Comparison of ENCODE assay signal across 8 mouse cellular contexts in genomic region chr1:135730296-135730695, GRCm38 (mm10). TPM values are rescaled to one million over a fixed set of nuclear protein-coding genes. Genes with fewer than 3 reads are reported as not detected.
A peak's percentile ranks its signal among the peaks of the same experiment; 100 is the strongest.
DNase-seq lines count a peak whose midpoint lies in the region; ATAC-seq lines count a peak whose summit lies in the region.

No protein-coding gene starts in this region.

- peaks cover 10% of the 10 kb centered on the region for H3K4me1 ChIP-seq in neural tube, embryonic 11.5 days (ENCODE audit: control insufficient read depth, insufficient read depth, low read length)
- H3K4me1 ChIP-seq in heart, embryonic 16.5 days (ENCODE audit: control insufficient read depth, insufficient read depth, low read length) = peaks cover 73% of the 10 kb centered on the region
- H3K4me1 ChIP-seq in liver, embryonic 15.5 days (replicated peaks) = peaks cover 71% of the 10 kb centered on the region
- peaks cover 52% of the 10 kb centered on the region for H3K4me1 ChIP-seq in stomach, embryonic 16.5 days (ENCODE audit: control insufficient read depth, insufficient read depth, low read length)

- no peak overlapping the region for H3K4me3 ChIP-seq in neural tube, embryonic 11.5 days (ENCODE audit: low read depth, low read length)
- peak overlapping the region; percentile 85 for H3K4me3 ChIP-seq in heart, embryonic 16.5 days (ENCODE audit: low read length)
- H3K4me3 ChIP-seq in liver, embryonic 15.5 days (replicated peaks) = peak overlapping the region; percentile 78
- peak overlapping the region; percentile 75 for H3K4me3 ChIP-seq in stomach, embryonic 16.5 days (replicated peaks; ENCODE audit: low read length)

- 57% methylated on average over 3 of the region's 3 CpGs for WGBS in neural tube, embryonic 11.5 days
- 5% methylated on average over 3 of the region's 3 CpGs for WGBS in heart, embryonic 16.5 days
- WGBS in liver, embryonic 15.5 days (ENCODE audit: insufficient replicate concordance) = 16% methylated on average over 3 of the region's 3 CpGs
- 22% methylated on average over 3 of the region's 3 CpGs for WGBS in stomach, embryonic 16.5 days

- H3K9ac ChIP-seq in neural tube, embryonic 11.5 days (ENCODE audit: low read length) = peak overlapping the region; percentile 10
- H3K9ac ChIP-seq in heart, embryonic 16.5 days (ENCODE audit: low read length) = peak overlapping the region; percentile 94
- H3K9ac ChIP-seq in liver, embryonic 15.5 days = peak overlapping the region; percentile 84; the same call in 1 of the 2 replicates
- H3K9ac ChIP-seq in stomach, embryonic 16.5 days (ENCODE audit: low read length) = peak overlapping the region; percentile 92

- intact Hi-C loops in left cerebral cortex, postnatal 14 days (cut with DNase I) = no loop called here

- no peak overlapping the region for H3K27ac ChIP-seq in neural tube, embryonic 11.5 days (ENCODE audit: low read depth, low read length)
- H3K27ac ChIP-seq in heart, embryonic 16.5 days (ENCODE audit: low read length) = peak overlapping the region; percentile 96
- H3K27ac ChIP-seq in liver, embryonic 15.5 days (replicated peaks) = no peak overlapping the region
- peak overlapping the region; percentile 96 for H3K27ac ChIP-seq in stomach, embryonic 16.5 days (ENCODE audit: low read length)

- H3K4me2 ChIP-seq in neural tube, embryonic 11.5 days (ENCODE audit: low read depth) = peak overlapping the region; percentile 24; the same call in 1 of the 2 replicates
- peak overlapping the region; percentile 89 for H3K4me2 ChIP-seq in heart, embryonic 16.5 days (ENCODE audit: low read depth, low read length)
- peak overlapping the region; percentile 87 for H3K4me2 ChIP-seq in liver, embryonic 15.5 days
- H3K4me2 ChIP-seq in stomach, embryonic 16.5 days (ENCODE audit: low read depth, low read length) = peak overlapping the region; percentile 81

- no peak for ATAC-seq in neural tube, embryonic 11.5 days (ENCODE audit: insufficient read depth, low FRiP score, low TSS enrichment)
- ATAC-seq in heart, embryonic 16.5 days (replicated peaks; ENCODE audit: extremely low read depth, insufficient read depth, low FRiP score) = no peak
- no peak for ATAC-seq in liver, embryonic 15.5 days (ENCODE audit: insufficient read depth)
- no peak for ATAC-seq in stomach, embryonic 16.5 days (ENCODE audit: insufficient read depth, low FRiP score)

- no peaks in the 10 kb centered on the region for H3K27me3 ChIP-seq in neural tube, embryonic 11.5 days (ENCODE audit: control insufficient read depth, insufficient read depth, low read length)
- no peaks in the 10 kb centered on the region for H3K27me3 ChIP-seq in heart, embryonic 16.5 days (ENCODE audit: control insufficient read depth, insufficient read depth, low read length)
- no peaks in the 10 kb centered on the region for H3K27me3 ChIP-seq in liver, embryonic 15.5 days
- no peaks in the 10 kb centered on the region for H3K27me3 ChIP-seq in stomach, embryonic 16.5 days (ENCODE audit: control insufficient read depth, insufficient read depth, low read length)

- no peaks in the 10 kb centered on the region for H3K9me3 ChIP-seq in neural tube, embryonic 11.5 days (ENCODE audit: control insufficient read depth, low read length)
- no peaks in the 10 kb centered on the region for H3K9me3 ChIP-seq in heart, embryonic 16.5 days (replicated peaks; ENCODE audit: control insufficient read depth, low read length)
- no peaks in the 10 kb centered on the region for H3K9me3 ChIP-seq in liver, embryonic 15.5 days (replicated peaks)
- no peaks in the 10 kb centered on the region for H3K9me3 ChIP-seq in stomach, embryonic 16.5 days (replicated peaks; ENCODE audit: control insufficient read depth, low read length)

- DNase-seq in neural tube, embryonic 11.5 days (ENCODE audit: low spot score) = no peak
- DNase-seq in neural tube, embryonic 10.5 days (ENCODE audit: extremely low spot score, low spot score) = no peak
- no peak for DNase-seq in left cerebral cortex, adult 8-10 months (ENCODE audit: low spot score in 2 of 2)
- no peak for DNase-seq in cerebellum, postnatal 10 days
- DNase-seq in left cerebral cortex, postnatal 14 days (ENCODE audit: low spot score in 2 of 2) = no peak

- no peaks in the 10 kb centered on the region for H3K36me3 ChIP-seq in neural tube, embryonic 11.5 days (ENCODE audit: control insufficient read depth, insufficient read depth, low read length)
- no peaks in the 10 kb centered on the region for H3K36me3 ChIP-seq in heart, embryonic 16.5 days (ENCODE audit: control insufficient read depth, insufficient read depth)
- no peaks in the 10 kb centered on the region for H3K36me3 ChIP-seq in liver, embryonic 15.5 days (replicated peaks)
- no peaks in the 10 kb centered on the region for H3K36me3 ChIP-seq in stomach, embryonic 16.5 days (ENCODE audit: control insufficient read depth, insufficient read depth, low read length)

RNA-seq across cellular contexts. Expression of gene Csrp1, which starts 10.4 kb away (rescaled TPM):
- 47.5 and 51.1 TPM in 2 replicates for polyA plus RNA-seq in neural tube, embryonic 11.5 days (2014; fragmentation: Nextera tagmentation; extraction: Ambion mirVana)
- 160 and 174 TPM in 2 replicates for polyA plus RNA-seq in heart, embryonic 16.5 days (2015; fragmentation: Nextera tagmentation; extraction: Ambion mirVana)
- polyA plus RNA-seq in liver, embryonic 15.5 days (2015; fragmentation: Nextera tagmentation; extraction: Ambion mirVana) = 32.7 and 33.8 TPM in 2 replicates
- polyA plus RNA-seq in stomach, embryonic 16.5 days (2015; fragmentation: Nextera tagmentation; extraction: Ambion mirVana) = 229 and 245 TPM in 2 replicates
- total RNA-seq in left cerebral cortex, adult 8-10 months (2022) = 100 to 1,000 TPM; 277 to 320 (median 278) TPM
- 100 to 1,000 TPM; 133 to 136 TPM for total RNA-seq in left cerebral cortex, postnatal 14 days (2021)

RNA-seq across cellular contexts. Expression of gene Phlda3, which starts 35.6 kb away (rescaled TPM):
- polyA plus RNA-seq in neural tube, embryonic 11.5 days (2014; fragmentation: Nextera tagmentation; extraction: Ambion mirVana) = 22.6 and 24.3 TPM in 2 replicates
- polyA plus RNA-seq in heart, embryonic 16.5 days (2015; fragmentation: Nextera tagmentation; extraction: Ambion mirVana) = 77.1 and 80.4 TPM in 2 replicates
- 6.2 and 6.7 TPM in 2 replicates for polyA plus RNA-seq in liver, embryonic 15.5 days (2015; fragmentation: Nextera tagmentation; extraction: Ambion mirVana)
- 77.4 and 80.5 TPM in 2 replicates for polyA plus RNA-seq in stomach, embryonic 16.5 days (2015; fragmentation: Nextera tagmentation; extraction: Ambion mirVana)
- 10 to 100 TPM; 20.7 to 22.0 (median 21.7) TPM for total RNA-seq in left cerebral cortex, adult 8-10 months (2022)
- total RNA-seq in left cerebral cortex, postnatal 14 days (2021) = 10 to 100 TPM; 15.0 to 16.6 TPM

RNA-seq across cellular contexts. Expression of gene Tnni1, which starts 48.9 kb away (rescaled TPM):
- polyA plus RNA-seq in neural tube, embryonic 11.5 days (2014; fragmentation: Nextera tagmentation; extraction: Ambion mirVana) = 57.6 and 70.7 TPM in 2 replicates
- polyA plus RNA-seq in heart, embryonic 16.5 days (2015; fragmentation: Nextera tagmentation; extraction: Ambion mirVana) = 4,265 and 4,826 TPM in 2 replicates
- 15.5 and 23.2 TPM in 2 replicates for polyA plus RNA-seq in liver, embryonic 15.5 days (2015; fragmentation: Nextera tagmentation; extraction: Ambion mirVana)
- polyA plus RNA-seq in stomach, embryonic 16.5 days (2015; fragmentation: Nextera tagmentation; extraction: Ambion mirVana) = 6.2 and 84.9 TPM in 2 replicates
- total RNA-seq in left cerebral cortex, adult 8-10 months (2022) = 1 to 10 TPM; 3.7 to 7.8 (median 4.2) TPM
- total RNA-seq in left cerebral cortex, postnatal 14 days (2021) = 1 to 10 TPM; 2.3 to 2.5 TPM

Comparison
In these comparisons a context has a peak if more than half of its experiments do, and no peak if none do; other contexts are left out.
1. H3K27ac ChIP-seq: peak in heart, embryonic 16.5 days (single experiment) and stomach, embryonic 16.5 days (single experiment); none in neural tube, embryonic 11.5 days (single experiment) and liver, embryonic 15.5 days (single experiment).
2. H3K4me2 ChIP-seq: peak in every context shown above with its lines; median percentile 89 in heart, embryonic 16.5 days; 87 in liver, embryonic 15.5 days; 81 in stomach, embryonic 16.5 days; 24 in neural tube, embryonic 11.5 days.
3. H3K9ac ChIP-seq: peak in every context shown above with its lines; median percentile 94 in heart, embryonic 16.5 days; 92 in stomach, embryonic 16.5 days; 84 in liver, embryonic 15.5 days; 10 in neural tube, embryonic 11.5 days.
4. RNA of gene Tnni1, which starts 48.9 kb away (polyA plus RNA-seq): 4,265 to 4,826 TPM in heart, embryonic 16.5 days; 6.2 to 84.9 TPM in stomach, embryonic 16.5 days, 57.6 to 70.7 TPM in neural tube, embryonic 11.5 days and 15.5 to 23.2 TPM in liver, embryonic 15.5 days; every median in the first group is over 10 times any median in the second.